Mouse (Mus musculus) G1E (cell line): Measurements from ENCODE around the gene Zfp324.

ENCODE experiments used
- CTCF ChIP-seq: IDR thresholded peaks from 2 replicates; pipeline ENCODE4 v1.5.1; 2012; ENCODE audit warnings: low read depth, low read length, inconsistent platforms, mixed read lengths
- GATA1 ChIP-seq: IDR thresholded peaks from 2 replicates; pipeline ENCODE4 v1.6.1; 2012; ENCODE audit warnings: borderline replicate concordance, low read length, inconsistent platforms, mixed read lengths
- GATA2 ChIP-seq: IDR thresholded peaks from 2 replicates; pipeline ENCODE4 v1.6.1; 2012; ENCODE audit warnings: low read depth, low read length, inconsistent platforms, borderline replicate concordance
- POLR2AphosphoS5 ChIP-seq: IDR thresholded peaks from 2 replicates; pipeline ENCODE4 v1.6.1; 2012; ENCODE audit warnings: low read depth, low read length, inconsistent platforms; ENCODE audit not compliant: insufficient replicate concordance

DNA sequence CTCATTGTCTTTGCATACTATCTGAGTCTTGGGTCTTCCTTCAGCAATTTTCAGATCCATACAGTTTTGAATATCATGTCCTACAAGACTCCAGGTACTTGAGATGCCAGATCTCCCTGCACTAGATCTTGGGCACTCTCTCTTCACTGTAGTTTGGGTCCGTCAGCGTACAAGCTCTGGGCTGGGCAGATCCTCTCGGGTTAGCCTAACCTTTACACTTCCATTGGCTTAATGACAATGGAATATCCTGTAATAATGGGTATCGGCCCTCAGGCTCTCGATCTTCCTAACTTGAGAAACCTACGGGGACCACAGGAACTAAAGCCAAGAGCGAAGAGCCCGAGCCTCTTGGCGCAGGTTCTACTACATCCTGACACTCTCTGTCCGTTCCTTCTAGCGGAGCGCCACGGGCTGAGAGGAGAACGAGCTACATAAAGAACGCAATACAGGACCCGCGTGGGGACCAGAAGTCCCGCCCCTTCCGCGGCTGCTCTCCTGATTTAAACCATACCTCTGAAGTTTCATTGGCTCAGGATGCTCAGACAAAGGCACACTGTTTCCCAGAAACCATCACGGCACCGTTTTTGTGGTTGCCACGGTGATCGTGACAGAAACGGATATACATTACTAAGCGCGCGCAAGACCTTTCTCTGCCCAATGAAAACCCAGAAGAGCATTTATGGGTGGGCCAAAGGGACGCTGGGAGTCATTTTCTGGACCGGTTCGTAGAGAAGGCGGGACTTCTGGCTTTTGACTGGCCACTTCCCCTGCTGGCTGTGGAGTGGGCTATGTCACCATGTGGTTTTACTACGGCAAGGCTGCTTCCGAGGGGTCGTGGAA is 16.4 kb upstream of the Zfp324 start:
- TF ChIP-seq CTCF: no peak
- no peak for TF ChIP-seq GATA2
- TF ChIP-seq GATA1: no peak
- TF ChIP-seq POLR2AphosphoS5: no peak
